Mouse (Mus musculus) activated CD4-positive, CD25-positive, alpha-beta regulatory T cell, adult 4 months (primary cell): ENCODE results near the gene Rcan1. TPM values are rescaled to one million over a fixed set of nuclear protein-coding genes. Genes with fewer than 3 reads are reported as not detected.
"Not testable (repeated sequence)": the region's sequence is repeated elsewhere in the genome, so short reads cannot be mapped to it uniquely, and the experiment has no call there.

Experiments used
- ATAC-seq: one replicate; pipeline ENCODE4 v1.8.0; 2017
- polyA plus RNA-seq, 2 experiments: library from polyadenylated mRNA; unstranded; fragments of 100-300 nt; shearing (Covaris generic); gene quantifications; one replicate each; pipeline ENCODE4 v1.2.1; 2017

Rcan1 gene
- polyA plus RNA-seq, 2 experiments from 2014 or later: 2.3 to 2.9 TPM

GRCm38 (mm10) chr16:92430731-92431130 is 39.9 kb downstream of the Rcan1 start:
- no peak for ATAC-seq

GRCm38 (mm10) chr16:92428197-92428950 is 42.3 kb downstream of the Rcan1 start:
- ATAC-seq: no peak

DNA sequence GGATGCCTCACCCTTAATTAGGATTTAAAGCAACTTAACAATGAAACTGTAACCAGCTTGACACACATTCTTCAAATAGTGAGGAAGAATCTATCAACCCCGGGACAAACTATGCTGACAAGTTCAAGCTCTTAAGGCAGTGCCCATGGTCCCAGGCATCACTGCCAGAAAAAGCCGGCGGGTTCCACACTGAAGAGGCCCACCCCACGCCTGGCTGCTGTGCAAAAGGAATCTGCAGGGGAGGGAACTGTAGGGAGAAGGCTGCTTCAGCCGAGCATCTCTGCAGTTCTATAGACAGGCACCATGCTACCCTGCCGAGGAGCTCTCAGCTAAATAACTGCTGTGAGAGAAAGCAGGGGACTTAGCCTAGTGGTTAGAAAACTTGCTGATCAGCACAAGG is 44.0 kb downstream of the Rcan1 start:
- no peak for ATAC-seq

DNA sequence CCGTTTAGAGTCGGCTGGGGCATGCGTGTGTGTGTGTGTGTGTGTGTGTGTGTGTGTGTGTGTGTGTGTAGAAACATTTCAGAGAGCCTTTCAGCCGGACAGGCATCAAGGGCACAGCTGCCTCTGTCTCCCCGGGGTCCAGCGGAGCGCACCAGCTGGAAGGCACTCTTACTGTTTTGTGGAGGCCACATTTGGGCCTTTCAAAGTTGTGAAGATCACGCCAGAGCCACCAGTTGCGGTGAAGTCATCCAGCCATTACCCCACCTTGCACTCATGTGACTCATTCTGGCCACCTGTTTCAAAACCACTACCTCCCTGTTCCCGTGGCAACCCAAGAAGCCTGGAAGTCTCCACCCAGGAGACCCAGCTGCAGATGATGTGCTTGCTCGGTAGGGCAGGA is 44.8 kb downstream of the Rcan1 start:
- ATAC-seq: no peak

- ATAC-seq: no peak
These were observed 47.3 kb downstream of the Rcan1 start for GRCm38 (mm10) chr16:92423363-92423762.

- no peak for ATAC-seq
These were observed 48.0 kb downstream of the Rcan1 start for GRCm38 (mm10) chr16:92422435-92423362.

DNA sequence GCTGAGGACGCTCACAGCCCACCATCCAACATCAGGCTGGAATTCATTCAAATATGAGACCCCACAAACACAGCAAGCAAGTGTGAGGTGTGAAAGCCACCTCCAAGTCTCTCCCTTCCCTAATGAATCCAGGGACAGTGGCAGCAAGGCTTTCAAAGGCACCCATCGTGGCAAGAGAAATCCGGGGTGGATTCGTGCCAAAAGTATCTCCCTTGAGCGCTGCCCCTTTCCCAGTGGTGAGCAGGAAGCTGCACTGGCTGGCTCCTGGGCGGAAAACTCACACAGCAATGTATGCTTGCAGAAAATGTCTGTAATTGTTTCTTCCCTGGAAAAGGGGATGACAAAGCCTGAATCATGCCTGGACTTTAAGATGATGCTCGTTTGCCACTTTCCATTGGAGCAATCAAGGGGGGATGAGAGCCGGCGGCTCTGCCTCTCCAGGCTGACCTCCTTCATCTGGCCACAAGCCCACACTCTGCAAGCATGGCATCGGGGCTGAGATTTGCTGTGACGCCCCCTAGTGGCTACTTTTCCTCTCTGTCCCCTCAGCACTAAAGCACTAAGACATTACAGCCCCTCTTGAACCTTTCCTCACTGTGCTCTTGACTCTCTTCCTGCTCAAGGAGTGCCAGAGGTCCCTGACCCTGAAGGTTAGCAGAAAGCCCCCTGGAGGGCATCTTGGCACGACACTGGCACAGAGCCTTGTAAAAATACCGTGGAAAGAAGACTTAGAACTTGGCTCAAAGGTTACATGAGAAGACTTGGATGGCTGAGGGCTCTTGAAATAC is 49.3 kb downstream of the Rcan1 start:
- no peak for ATAC-seq

DNA sequence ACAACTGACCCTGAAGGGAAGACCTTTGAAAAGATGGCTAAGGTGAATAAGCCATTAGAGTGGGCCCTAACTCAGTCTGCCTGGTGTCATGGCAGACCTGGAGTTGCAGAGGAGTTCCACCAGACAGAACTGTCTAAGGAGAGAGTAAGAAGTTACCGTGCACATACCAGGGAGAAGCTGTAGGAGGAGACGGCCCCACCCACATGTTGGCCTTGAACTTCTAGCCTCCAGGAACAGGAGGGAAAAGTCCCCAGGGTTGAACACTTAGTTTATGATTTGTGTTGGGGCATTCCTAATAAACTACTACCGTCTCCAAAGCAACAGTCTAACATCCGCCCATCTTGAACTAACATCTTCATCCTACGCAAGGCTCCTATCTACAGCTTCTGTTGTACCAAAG is 50.0 kb downstream of the Rcan1 start:
- no peak for ATAC-seq

GRCm38 (mm10) chr16:92419099-92419498 is 51.6 kb downstream of the Rcan1 start:
- no peak for ATAC-seq

DNA sequence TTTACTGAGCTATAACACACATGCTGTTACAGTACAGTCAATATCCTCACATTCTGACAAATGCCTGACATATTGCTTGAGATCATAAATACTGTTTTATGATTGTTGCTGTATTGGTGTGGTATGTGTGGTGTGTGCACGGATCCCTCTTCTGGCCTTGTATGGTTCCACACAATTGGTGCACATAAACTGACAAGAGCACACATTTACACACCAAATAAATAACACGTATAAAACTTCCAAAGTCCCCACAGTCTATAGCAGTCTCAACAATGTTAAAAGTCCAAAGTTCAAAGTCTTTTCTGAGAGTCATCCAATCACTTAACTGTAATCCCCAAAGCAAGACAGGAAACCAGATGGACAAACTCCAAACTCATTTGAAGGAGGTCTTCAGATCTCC is 53.4 kb downstream of the Rcan1 start:
- no peak for ATAC-seq

GRCm38 (mm10) chr16:92415702-92416118 is 55.0 kb downstream of the Rcan1 start:
- no peak for ATAC-seq

DNA sequence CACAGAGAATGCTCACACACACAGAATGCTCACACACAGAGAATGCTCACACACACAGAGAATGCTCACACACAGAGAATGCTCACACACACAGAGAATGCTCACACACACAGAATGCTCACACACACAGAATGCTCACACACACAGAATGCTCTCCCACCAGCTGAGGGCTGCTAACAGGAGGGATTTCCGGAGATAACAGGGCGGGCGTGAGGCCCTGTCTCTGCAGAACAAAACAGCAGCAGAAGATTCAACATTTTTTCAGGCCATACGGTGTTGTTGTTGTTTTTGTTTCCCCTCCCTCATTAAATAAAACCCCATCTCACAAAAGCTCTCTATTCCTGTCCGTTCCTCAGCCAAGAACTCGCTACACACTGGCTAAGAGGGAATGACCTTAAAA is 55.6 kb downstream of the Rcan1 start:
- ATAC-seq: not testable (repeated sequence)

DNA sequence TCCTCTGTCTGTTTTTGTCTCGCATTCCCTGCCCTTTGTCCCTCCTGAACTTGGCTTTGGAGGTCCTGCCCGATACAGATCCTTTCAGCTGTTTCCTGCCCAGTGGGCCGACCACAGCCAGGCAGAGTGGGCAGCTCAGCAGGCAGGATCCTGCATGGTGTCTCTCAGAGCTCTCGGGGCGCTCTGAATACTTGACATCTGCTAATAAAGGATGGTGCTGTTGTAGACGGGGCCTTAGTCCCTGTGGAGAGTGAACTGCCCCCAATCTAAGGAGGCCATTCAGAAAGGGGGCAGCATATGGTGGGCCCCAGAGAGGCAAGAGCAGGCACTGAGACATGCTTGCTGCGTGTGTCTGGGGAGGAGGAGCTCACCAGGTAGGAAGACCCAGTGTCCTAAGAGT is 57.8 kb downstream of the Rcan1 start:
- ATAC-seq: no peak

DNA sequence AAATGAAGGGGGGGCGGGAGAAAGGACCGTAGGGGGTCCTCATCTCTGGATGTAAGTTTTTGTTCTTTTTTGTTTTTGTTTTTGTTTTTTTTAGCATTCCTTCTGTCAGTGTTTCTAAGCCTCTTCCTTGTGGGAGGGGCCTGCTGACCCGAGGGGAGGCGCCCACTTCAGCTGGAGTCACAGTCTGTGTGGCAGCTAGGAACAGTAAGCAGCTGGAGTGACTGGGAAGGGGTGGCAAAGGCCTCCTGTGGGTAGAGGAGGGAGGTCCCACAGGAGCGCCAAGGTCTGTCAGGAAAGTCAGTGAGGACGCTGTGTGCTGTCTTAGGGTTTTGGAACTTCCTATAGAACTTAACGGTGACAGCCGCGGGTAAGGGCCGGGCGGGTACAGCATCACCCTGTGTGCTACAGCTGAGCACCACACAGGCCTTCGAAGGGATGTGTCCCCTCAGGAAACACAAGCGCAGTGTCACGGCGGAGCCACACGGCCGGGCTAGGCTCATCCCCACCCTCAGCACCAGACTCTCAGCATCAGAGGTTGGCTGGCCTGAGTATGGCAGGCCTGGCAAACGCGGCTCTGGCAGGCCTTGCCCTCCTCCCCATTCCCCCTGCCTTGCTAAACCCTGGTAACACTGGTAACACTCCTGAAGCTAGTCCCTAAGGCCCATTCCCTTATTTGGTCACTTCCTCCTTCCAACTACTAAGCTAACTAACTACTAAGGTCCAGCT is 58.5 kb downstream of the Rcan1 start:
- ATAC-seq: no peak

DNA sequence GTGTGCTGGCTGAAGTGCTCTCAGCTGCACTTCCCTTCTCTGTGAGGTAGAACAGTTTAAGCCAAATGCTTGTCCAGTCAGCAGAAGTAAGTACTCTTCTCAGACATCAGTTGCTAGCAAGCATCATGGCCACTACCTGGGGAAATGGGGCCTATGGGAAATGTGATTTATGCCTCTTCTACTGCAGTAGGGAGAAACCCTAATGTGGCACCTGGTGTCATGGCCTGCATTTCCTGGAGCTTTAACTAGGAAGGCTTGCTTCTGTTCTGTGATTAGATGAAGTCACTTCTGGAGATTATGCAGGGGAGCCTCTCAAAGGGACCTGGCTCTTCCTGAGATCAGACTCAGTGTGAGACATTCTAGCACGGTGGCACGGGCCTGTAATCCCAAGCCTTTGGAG is 60.3 kb downstream of the Rcan1 start:
- ATAC-seq: no peak

DNA sequence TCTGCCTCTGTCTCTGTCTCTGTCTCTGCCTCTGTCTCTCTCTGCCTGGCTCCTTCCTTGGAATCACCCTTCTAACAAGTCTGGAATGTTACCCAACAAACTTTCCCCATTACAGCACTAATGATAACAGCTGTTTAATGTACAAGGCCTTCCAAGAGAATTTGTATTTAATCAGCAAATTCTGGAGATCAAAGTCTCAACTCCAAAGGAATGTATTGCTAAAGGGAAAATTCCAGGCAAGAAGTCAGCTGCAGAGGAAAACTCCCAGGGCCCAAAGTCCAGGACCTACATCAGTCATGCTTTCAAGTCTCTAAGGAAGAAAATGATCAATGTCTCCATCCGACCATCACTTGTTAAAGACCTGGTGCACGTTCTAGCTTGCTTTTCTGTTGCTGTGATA is 62.8 kb downstream of the Rcan1 start:
- ATAC-seq: no peak

GRCm38 (mm10) chr16:92404141-92404540 is 66.5 kb downstream of the Rcan1 start:
- ATAC-seq: no peak

DNA sequence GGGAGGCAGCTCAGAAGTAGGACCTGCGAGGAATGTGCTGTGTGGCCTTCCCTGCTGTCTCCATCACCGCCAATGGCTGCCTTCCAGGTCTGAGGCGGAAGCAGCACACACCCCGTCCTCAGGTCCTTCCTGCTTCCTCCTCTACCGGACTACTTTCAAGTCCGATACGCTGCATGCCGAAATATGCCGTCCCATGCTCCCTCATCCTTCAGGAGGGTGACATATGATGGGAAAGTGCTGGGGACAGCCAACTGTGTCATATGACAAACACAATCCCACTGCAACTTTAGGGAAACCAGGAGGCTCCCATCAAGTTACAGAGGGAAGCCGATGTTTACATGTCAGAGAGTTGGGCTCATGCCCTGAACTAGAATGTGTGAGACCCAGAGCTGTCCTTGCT is 67.6 kb downstream of the Rcan1 start:
- ATAC-seq: no peak

- ATAC-seq: no peak
These were observed 68.5 kb downstream of the Rcan1 start for GRCm38 (mm10) chr16:92402216-92402615.

GRCm38 (mm10) chr16:92401206-92401605 is 69.5 kb downstream of the Rcan1 start:
- no peak for ATAC-seq

DNA sequence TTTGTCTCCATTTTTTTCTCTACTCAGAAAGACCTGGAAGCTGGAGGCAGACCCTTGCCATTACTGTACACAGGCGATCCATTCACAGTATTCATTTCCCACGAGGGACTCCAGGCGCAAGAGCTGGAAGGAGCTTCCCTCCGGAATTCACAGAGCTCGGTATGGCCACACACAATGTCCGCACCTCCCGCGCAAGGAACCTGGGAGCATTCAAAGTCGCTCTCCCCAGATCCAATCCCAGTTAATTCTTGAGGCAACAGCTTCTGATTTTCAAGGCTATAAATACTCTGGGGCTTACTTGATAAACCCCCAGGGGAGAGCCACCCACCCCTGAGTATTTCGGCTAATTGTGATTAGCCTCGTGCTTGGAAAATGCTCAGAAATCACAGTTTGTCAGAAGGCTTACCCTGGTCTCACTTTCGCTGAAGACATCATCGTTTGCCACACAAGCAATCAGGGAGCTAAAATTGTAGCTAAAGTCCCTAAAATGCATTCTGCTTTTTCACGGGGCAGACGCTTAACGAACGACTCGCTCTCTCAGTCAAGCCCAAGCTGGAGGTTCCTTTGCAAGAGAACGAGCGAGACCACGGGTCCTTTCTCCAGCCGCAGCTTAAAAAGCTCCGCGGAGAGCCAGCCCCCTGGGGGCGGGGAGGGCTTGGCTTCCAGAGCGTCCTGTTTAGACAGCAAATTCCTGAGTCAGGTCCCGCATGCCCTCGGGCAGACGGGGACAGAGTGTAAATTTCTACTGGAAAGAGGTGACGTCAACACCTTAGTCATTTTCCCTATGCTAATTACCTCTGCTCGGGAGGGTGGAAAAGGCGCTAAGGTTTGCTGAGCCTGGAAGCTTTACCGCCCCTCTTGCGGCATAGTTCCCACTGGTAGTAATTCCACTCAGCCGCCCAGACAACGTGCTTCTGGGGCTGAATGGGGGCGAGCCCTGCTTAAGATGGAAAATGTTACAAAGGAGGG is 70.9 kb downstream of the Rcan1 start:
- ATAC-seq: no peak
